Mouse (Mus musculus) hindbrain, embryonic 14.5 days (tissue): ENCODE results near the gene Rbms3. TPM values are rescaled to one million over a fixed set of nuclear protein-coding genes. Genes with fewer than 3 reads are reported as not detected.

Experiments
- ATAC-seq: fragments of 200-750 bp; cut with Nextera tagmentation; 2 replicates; pipeline ENCODE4 v1.8.0; 2017; ENCODE audit warnings: moderate number of reproducible peaks, mild to moderate bottlenecking, moderate TSS enrichment, moderate library complexity; ENCODE audit not compliant: low FRiP score
- DNase-seq: peaks from one replicate; pipeline ENCODE4 v3.0.0-alpha.2; 2015; ENCODE audit warnings: low spot score
- H3K27ac ChIP-seq: fragments of 300-500 bp; sonication (generic); 2 replicates; pipeline ENCODE4 v1.5.1; 2014; ENCODE audit warnings: mild to moderate bottlenecking, moderate library complexity
- H3K27me3 ChIP-seq: fragments of 300-500 bp; sonication (generic); 2 replicates; pipeline ENCODE4 v1.6.1; 2014; ENCODE audit warnings: mild to moderate bottlenecking, low read length, mixed read lengths; ENCODE audit not compliant: control insufficient read depth, insufficient read depth
- H3K36me3 ChIP-seq: fragments of 300-500 bp; sonication (generic); replicated peaks from 2 replicates; pipeline ENCODE4 v1.6.1; 2014; ENCODE audit not compliant: control insufficient read depth, insufficient read depth
- H3K4me1 ChIP-seq: fragments of 300-500 bp; sonication (generic); replicated peaks from 2 replicates; pipeline ENCODE4 v1.6.1; 2014; ENCODE audit warnings: antibody characterized with exemption, low read length, mixed read lengths; ENCODE audit not compliant: control insufficient read depth, insufficient read depth
- H3K4me2 ChIP-seq: fragments of 300-500 bp; sonication (generic); replicated peaks from 2 replicates; pipeline ENCODE4 v1.6.1; 2014; ENCODE audit warnings: mild to moderate bottlenecking, moderate library complexity
- H3K4me3 ChIP-seq: fragments of 300-500 bp; sonication (generic); replicated peaks from 2 replicates; pipeline ENCODE4 v1.5.1; 2014; ENCODE audit warnings: mild to moderate bottlenecking, low read length
- H3K9ac ChIP-seq: fragments of 300-500 bp; sonication (generic); 2 replicates; pipeline ENCODE4 v1.6.1; 2014
- H3K9me3 ChIP-seq: fragments of 300-500 bp; sonication (generic); 2 replicates; pipeline ENCODE4 v1.6.1; 2016; ENCODE audit warnings: low read length; ENCODE audit not compliant: control insufficient read depth
- WGBS: fragments of 180-500 bp; shearing (Covaris S2); extraction: QIAGEN DNeasy Blood & Tissue Kit; methylation state at CpG from one replicate; pipeline ENCODE4 v1.1.7; 2014; 5-methylcytosine and 5-hydroxymethylcytosine counted together
- polyA plus RNA-seq: library from polyadenylated mRNA; unstranded; fragments of >200 nt; fragmentation: Nextera tagmentation; extraction: Ambion mirVana; gene quantifications from 2 replicates; pipeline ENCODE4 v1.2.1, GENCODE M21; 2014

The Rbms3 gene
- polyA plus RNA-seq, 1 experiment from 2014 or later: 83.7 TPM

DNA sequence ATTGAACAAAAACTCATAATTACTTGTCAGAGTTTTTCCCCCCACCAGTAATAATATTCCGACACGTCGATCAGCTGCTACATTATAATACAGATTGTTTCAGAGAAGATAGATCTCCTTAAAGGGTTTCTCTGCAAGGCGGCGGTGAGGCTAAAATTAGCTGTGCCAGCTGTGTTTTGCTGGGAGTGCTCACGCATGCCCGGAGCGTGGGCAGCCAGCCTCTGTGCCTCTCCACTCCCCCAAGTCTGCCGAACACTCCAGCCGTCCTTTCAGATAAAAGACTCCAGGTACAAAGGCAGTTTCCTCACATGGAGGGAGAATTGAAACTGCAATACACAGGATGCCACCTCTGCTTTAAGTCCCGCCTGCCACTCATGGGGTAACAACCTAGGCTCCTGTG, 376.4 kb downstream of the Rbms3 start:
- peak overlapping the region; percentile 78 for H3K4me2 ChIP-seq
- H3K27ac ChIP-seq: peak overlapping the region; percentile 49; the same call in 1 of the 2 replicates
- H3K36me3 ChIP-seq: no peaks in the 10 kb centered on the region
- H3K9me3 ChIP-seq: no peaks in the 10 kb centered on the region
- peak overlapping the region; percentile 60 for H3K4me3 ChIP-seq
- no peaks in the 10 kb centered on the region for H3K27me3 ChIP-seq
- 27% methylated on average over 11 of the region's 11 CpGs for WGBS
- H3K9ac ChIP-seq: peak overlapping the region; percentile 77
- H3K4me1 ChIP-seq: peaks cover 20% of the 10 kb centered on the region; the same call in 1 of the 2 replicates
- peak; percentile 35 for DNase-seq
- ATAC-seq: no peak

DNA sequence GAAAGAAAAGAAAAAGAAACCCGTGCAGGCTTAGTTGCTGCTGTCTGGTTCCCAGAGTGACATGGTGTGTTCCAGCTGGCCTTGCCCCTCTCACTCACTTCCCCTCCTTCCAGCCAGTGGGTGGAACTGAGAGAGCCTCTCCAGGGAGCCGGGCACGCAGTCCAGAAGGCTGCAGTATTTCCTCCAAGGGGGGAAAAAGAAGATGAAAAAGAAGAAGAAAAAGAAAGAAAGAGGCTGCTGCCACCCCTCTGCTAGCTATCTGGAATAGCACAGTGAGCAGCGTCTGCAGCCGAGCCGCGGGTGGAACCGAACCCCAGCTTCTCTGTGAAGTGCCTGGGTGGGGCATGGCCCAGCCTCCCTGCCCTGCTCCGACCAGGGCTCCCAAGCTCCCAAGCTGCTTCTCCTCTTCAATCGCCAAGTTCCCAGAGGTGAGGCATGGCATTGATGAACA, 377.3 kb downstream of the Rbms3 start:
- peaks cover 28% of the 10 kb centered on the region; the same call in 1 of the 2 replicates for H3K4me1 ChIP-seq
- ATAC-seq (peak; percentile 75; the same call in 1 of the 2 replicates), DNase-seq (peak; percentile 49)
- H3K9me3 ChIP-seq: no peaks in the 10 kb centered on the region
- H3K27me3 ChIP-seq: no peaks in the 10 kb centered on the region
- no peaks in the 10 kb centered on the region for H3K36me3 ChIP-seq
- peak overlapping the region; percentile 87 for H3K27ac ChIP-seq
- peak overlapping the region; percentile 78 for H3K4me2 ChIP-seq
- 2% methylated on average over 10 of the region's 10 CpGs for WGBS
- H3K9ac ChIP-seq: peak overlapping the region; percentile 77
- H3K4me3 ChIP-seq: peak overlapping the region; percentile 60

DNA sequence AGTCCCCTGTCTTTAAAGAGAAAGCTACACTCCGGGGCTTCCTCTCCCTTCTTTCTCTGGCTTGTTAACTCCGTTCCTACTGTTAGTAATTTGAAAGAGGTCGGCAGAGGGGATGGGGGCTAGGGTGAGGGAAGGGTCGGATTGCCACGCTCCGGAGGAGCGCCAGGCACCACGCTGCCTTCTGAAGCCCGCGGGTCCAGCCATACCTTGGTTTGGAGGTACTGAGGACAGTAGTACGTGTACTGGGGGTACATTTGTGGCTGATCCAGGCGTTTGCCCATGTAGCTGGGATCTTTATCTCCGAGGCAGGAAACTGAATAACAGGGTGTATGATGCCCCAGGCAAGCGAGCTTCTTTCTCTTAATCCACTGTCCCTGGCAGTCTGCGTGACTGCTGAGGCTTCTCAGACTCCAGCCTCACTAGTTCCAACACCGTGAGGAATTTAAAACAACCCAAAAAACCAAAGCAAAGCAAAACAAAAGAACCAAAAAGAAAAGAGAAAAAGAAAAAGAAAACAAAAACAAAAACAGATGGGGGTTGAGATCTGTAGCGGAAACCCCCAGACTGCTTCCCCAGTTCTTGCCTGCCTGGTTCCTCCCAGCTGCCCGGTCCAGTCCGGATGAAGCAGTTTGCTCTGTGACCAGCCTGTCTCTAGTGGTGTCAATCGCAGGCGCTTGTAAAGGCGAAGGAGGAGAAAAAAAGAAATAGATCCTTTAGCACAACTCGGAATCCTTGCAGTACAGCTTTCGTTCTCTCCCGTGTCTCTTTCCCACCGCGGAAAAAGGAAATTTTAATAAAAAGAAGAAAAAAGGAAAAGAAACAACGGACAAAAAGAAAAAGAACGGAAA, 378.0 kb downstream of the Rbms3 start:
- H3K9me3 ChIP-seq: no peaks in the 10 kb centered on the region
- peaks cover 29% of the 10 kb centered on the region; the same call in 1 of the 2 replicates for H3K4me1 ChIP-seq
- H3K27me3 ChIP-seq: no peaks in the 10 kb centered on the region
- no peaks in the 10 kb centered on the region for H3K36me3 ChIP-seq
- H3K9ac ChIP-seq: peak overlapping the region; percentile 77
- H3K27ac ChIP-seq: peak overlapping the region; percentile 87
- DNase-seq (peak; percentile 64), ATAC-seq (peak; percentile 65)
- under 1% methylated on average over 29 of the region's 29 CpGs for WGBS
- peak overlapping the region; percentile 60 for H3K4me3 ChIP-seq
- H3K4me2 ChIP-seq: peak overlapping the region; percentile 78

DNA sequence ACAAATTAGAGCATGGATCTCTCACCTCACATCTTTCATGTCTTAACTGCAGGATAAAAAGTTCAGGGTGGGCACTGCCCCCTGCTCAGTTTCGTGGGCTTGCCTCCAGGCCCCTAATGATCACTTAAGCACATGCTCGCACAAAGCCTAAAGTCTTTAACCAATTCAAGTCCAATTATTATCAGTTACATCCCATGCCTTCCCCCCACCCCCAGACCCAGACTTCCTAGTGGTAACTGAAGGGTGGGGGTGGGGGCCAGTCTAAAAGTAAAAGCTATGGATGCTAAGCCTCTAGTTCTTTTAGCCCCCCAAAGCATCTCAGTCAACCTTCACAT, 378.9 kb downstream of the Rbms3 start:
- no peak for DNase-seq
- H3K4me1 ChIP-seq: peaks cover 29% of the 10 kb centered on the region; the same call in 1 of the 2 replicates
- no peaks in the 10 kb centered on the region for H3K9me3 ChIP-seq
- no peaks in the 10 kb centered on the region for H3K36me3 ChIP-seq
- H3K4me2 ChIP-seq: peak overlapping the region; percentile 78
- peak overlapping the region; percentile 77 for H3K9ac ChIP-seq
- no peaks in the 10 kb centered on the region for H3K27me3 ChIP-seq
- no peak for ATAC-seq
- H3K4me3 ChIP-seq: peak overlapping the region; percentile 60
- H3K27ac ChIP-seq: peak overlapping the region; percentile 87; the same call in 1 of the 2 replicates
- WGBS: 10% methylated on average over 2 of the region's 2 CpGs

DNA sequence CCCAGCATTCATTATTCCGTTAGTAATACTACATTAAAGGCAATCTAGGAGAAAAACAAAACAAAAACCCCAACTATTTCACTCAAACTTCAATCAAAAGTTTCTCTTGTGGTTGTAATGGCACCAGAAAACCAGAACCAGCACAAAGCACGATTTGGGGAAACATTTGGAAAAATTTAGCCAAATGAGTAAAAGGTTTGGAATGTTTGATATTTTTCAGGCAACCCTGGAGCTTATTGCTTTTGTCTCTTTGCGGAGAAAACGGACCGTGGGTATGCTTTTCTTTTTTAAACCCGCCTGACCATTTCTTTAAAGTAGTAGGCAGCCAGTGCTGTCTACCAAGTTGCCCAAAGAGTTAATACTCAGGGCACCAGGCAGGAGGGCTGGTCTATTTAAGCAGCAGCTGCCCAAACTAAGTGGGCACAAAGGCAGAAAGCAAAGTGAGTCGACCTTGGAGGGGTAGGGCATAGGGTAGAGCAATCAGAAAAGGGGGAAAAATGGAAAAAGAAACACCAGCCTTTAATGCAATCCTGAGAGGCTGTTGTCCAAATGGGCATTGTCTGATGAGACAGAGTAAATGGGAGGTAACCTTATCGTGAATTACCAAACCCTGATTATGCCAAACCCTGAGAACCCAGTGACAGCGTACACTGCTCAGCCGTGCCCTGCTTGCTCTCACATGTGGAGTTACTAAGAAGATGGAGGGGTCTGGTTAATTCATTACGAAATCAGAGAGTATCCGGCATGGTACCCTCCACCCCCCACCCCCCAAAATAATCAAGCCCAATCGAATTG, 379.5 kb downstream of the Rbms3 start:
- Histone ChIP-seq H3K4me2 (peak overlapping the region; percentile 78), H3K4me3 (peak overlapping the region; percentile 60), H3K4me1 (peaks cover 29% of the 10 kb centered on the region; the same call in 1 of the 2 replicates), H3K27ac (peak overlapping the region; percentile 87; the same call in 1 of the 2 replicates), H3K27me3 (no peaks in the 10 kb centered on the region), H3K9ac (peak overlapping the region; percentile 77), H3K9me3 (no peaks in the 10 kb centered on the region), H3K36me3 (no peaks in the 10 kb centered on the region)
- ATAC-seq (peak; percentile 63; the same call in 1 of the 2 replicates), DNase-seq (peak; percentile 44)
- 29% methylated on average over 13 of the region's 13 CpGs for whole genome bisulfite sequencing

DNA sequence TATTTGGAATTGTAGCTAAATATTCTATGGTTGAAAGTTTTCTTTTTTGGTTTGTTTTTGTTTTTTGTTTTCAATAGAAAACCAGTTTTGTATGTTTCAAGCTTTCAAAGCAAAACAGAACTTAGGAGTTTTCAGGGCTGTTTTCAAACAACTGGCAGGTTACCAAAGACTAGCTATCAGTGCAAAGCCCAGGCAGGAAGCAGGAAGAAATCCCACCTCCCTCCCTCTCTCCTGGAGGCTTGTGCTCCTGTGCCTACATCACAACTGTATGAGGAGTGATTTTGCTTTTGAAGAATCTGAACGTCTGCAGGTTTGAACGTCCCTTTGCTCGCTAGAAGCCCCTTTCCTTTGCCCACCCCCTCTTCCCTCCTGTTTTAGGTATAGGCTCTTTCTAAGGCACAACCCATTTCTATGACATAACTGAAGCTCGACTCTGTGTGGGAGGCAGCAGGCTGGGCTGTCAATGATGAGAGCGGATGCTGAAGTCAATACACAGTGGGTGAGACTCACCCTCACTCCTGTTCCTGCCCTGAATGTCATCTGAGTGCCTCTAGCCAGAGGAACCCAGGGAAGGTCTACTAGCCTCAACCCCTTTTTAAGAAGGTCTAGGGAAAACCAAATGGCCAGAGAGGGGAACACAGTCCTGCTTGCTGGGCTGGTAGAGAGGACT, 382.3 kb downstream of the Rbms3 start:
- Histone ChIP-seq H3K4me1 (peaks cover 24% of the 10 kb centered on the region; the same call in 1 of the 2 replicates), H3K36me3 (no peaks in the 10 kb centered on the region), H3K9ac (no peak overlapping the region), H3K4me3 (no peak overlapping the region), H3K27me3 (no peaks in the 10 kb centered on the region), H3K27ac (no peak overlapping the region), H3K4me2 (peak overlapping the region; percentile 78), H3K9me3 (no peaks in the 10 kb centered on the region)
- WGBS: 43% methylated on average over 5 of the region's 5 CpGs
- DNase-seq (no peak), ATAC-seq (no peak)

DNA sequence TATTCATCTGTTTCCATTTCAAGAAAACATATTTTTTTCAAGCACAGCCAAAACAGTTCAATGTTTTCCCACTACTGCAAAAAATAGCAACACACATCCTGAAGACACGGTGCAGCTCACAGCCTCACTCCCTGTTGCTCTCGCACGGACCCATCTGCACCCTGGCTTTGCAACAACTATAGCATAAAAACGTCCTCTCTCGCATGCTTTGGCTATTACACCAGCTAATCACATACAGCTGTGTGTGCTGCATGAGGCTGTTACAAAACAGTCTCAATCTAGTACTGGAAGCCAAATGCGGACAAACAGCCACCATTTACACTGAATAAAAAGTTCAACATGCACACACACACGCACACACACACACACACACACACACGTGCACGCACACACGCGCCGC, 383.5 kb downstream of the Rbms3 start:
- peaks cover 24% of the 10 kb centered on the region; the same call in 1 of the 2 replicates for H3K4me1 ChIP-seq
- H3K4me3 ChIP-seq: no peak overlapping the region
- DNase-seq: no peak
- WGBS: 85% methylated on average over 12 of the region's 12 CpGs
- no peak overlapping the region for H3K9ac ChIP-seq
- no peaks in the 10 kb centered on the region for H3K27me3 ChIP-seq
- H3K27ac ChIP-seq: no peak overlapping the region
- H3K4me2 ChIP-seq: 0 out of 2 replicates have a peak overlapping the region, but pooled peaks have one; percentile 15
- no peaks in the 10 kb centered on the region for H3K36me3 ChIP-seq
- H3K9me3 ChIP-seq: peaks cover 7% of the 10 kb centered on the region
- ATAC-seq: no peak

DNA sequence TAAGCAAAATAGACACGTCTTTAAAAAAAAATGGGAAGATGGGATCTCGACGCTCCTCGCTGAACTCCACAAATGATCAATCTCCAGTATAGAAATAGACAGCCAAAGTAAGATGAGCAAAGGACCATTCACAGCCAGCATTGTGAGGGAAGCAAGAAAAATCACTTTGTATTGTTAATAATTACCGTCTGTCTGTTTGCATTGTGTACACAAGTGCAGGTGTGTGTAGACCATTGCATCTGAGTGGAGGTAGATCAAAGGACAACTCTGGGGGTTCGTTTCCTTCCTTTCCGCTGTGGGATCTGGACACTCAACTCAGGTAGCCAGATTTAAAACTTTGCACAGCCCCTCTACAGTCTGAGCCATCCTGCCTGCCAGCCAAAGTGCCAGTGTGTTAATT, 386.3 kb downstream of the Rbms3 start:
- 90% methylated on average over 7 of the region's 7 CpGs for WGBS
- H3K4me3 ChIP-seq: no peak overlapping the region

More for the DNA sequence above, 386.3 kb downstream of the Rbms3 start:
- peaks cover 9% of the 10 kb centered on the region; the same call in 1 of the 2 replicates for H3K4me1 ChIP-seq
- H3K9me3 ChIP-seq: peaks cover 7% of the 10 kb centered on the region
- no peak overlapping the region for H3K9ac ChIP-seq
- H3K27me3 ChIP-seq: no peaks in the 10 kb centered on the region
- no peaks in the 10 kb centered on the region for H3K36me3 ChIP-seq
- no peak overlapping the region for H3K4me2 ChIP-seq
- no peak overlapping the region for H3K27ac ChIP-seq
- ATAC-seq (no peak), DNase-seq (no peak)
